Mouse (Mus musculus) brain, embryonic 18.5 days (tissue): ENCODE results near the gene Fntb.
A peak's percentile ranks its signal among the peaks of the same experiment; 100 is the strongest.

Experiments used
- DNase-seq: peaks from one replicate; pipeline ENCODE4 v3.0.0-alpha.2; 2012; ENCODE audit warnings: low read depth, low spot score

Fntb gene

GRCm38 (mm10) chr12:76954698-76955423 lies 189.5 kb downstream of the Fntb start:
- DNase-seq: peak; percentile 46

GRCm38 (mm10) chr12:76957688-76958087 lies 192.3 kb downstream of the Fntb start:
- DNase-seq: no peak

- no peak for DNase-seq
Observed at GRCm38 (mm10) chr12:76961052-76961931, 195.9 kb downstream of the Fntb start.

GRCm38 (mm10) chr12:76961932-76962891 lies 196.8 kb downstream of the Fntb start, which contains the start of gene Max:
Max (minus strand) TSS chr12:76962201.
- peak; percentile 99 for DNase-seq

DNA sequence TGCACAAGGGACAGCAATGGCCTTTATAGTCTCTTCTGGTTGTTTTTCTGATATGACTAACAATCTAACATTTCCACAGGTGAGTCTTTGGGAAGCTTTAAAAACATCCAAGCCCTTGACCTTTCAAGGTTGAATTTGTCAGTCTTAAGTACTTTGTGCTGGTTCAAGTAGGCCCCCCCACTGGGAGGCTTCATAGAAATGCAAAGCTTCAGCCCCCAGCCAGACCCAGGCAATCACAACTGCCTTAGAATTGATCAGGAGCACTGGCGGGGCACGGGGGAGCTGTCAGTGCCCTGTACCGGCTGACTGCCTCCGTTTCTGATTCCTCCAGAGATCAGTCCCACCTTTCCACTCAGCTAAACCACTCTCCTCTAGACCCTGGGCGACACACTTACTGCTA lies 199.7 kb downstream of the Fntb start:
- no peak for DNase-seq

DNA sequence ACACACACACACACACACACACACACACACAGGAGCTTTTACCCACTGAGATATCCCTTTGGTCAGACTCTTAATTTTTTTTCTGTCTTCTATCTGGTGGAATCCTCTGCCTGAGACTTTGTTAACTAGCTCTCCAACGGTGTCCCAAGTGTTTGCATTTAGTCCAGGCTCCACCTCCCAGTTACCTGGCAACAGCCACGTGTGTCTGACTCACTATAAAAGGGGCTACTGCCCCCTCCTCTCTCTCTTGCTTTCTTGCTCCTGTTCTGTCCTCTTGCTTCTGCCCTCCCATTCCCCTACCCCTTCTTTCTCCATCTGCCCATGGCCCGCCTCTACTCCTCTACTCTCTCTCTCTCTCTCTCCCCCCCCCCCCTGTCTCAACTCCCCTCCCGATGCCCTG lies 200.5 kb downstream of the Fntb start:
- DNase-seq: no peak
